ENCODE assay signal across 19 mouse cellular contexts in the genomic region with DNA sequence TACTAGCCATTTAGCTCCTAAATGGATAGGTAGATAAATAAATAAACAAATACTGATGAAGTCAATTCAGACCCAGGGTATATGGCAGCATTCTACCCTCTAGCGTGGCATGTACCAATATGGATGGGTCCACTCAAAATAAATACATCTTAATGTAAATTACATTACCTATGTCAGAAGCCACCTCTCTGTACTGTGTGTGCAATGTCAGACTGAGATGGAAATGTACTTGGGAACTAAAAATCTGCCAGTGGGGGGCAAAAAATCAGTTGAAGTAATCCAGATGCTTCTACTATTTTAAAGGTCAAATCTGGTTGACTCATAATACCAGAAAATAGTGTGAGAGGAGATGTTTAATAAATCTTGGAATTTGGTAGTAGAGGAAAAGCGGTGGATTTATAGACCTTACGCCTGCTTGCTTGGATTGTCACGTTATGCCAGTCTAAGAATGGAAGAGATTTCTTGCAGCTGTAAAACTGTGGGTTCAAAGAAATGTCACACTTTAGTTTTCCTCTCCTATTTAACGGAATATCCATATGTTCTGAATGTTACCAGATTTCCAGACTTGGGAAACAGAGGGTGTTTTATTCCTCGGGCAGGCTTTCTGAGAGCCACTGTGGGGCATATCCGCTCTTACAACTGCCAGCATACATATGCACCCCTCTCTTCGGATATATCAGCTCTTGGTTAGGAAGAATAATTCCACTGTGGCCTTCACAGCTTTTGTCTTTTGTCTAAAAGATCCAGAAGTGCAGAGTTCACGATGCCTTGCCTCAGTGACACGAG.
DNase-seq lines count a peak whose midpoint lies in the region; ATAC-seq and TF ChIP-seq lines count a peak whose summit lies in the region.
"Had no signal": no experiment of that assay in that cellular context is flagged by ENCODE, and none has a peak within 500 bp of the region (broad histone marks: within the 10 kb centered on the region; RNA-seq: fewer than 3 reads in every experiment).

No protein-coding gene starts in this region.

- H3K27ac ChIP-seq in limb, embryonic 13.5 days = no peak overlapping the region; the same call in 1 of the 2 replicates
- H3K27ac ChIP-seq: embryonic facial prominence, embryonic 13.5 days; forebrain, embryonic 12.5 days; heart, embryonic 10.5 days; hindbrain, embryonic 14.5 days had no signal

- 39% methylated on average over 10 of the region's 10 CpGs for WGBS in limb, embryonic 13.5 days

- no peaks in the 10 kb centered on the region for H3K36me3 ChIP-seq in limb, embryonic 13.5 days
- H3K36me3 ChIP-seq: embryonic facial prominence, embryonic 13.5 days; forebrain, embryonic 12.5 days; heart, embryonic 10.5 days had no signal

- H3K4me2 ChIP-seq in limb, embryonic 13.5 days (replicated peaks) = 0 out of 2 replicates have a peak overlapping the region, but pooled peaks have one; percentile 3
- H3K4me2 ChIP-seq: embryonic facial prominence, embryonic 13.5 days; forebrain, embryonic 12.5 days; hindbrain, embryonic 14.5 days had no signal

- ATAC-seq in limb, embryonic 13.5 days (ENCODE audit: low FRiP score, low read depth) = peak; percentile 82
- ATAC-seq: forebrain, embryonic 16.5 days; inflammation-experienced regulatory T-cells, adult 6 months had no signal

- DNase-seq in layer of hippocampus, adult 9-11 months = peak; percentile 17
- DNase-seq in layer of hippocampus, adult 8-10 months (ENCODE audit: low spot score in 2 of 2) = no peak
- peak; percentile 45 for DNase-seq in brain, adult 2 months (ENCODE audit: low read depth, low spot score)
- peak; percentile 50 for DNase-seq in brain, embryonic 14.5 days (ENCODE audit: low read depth)
- no peak for DNase-seq in urinary bladder, postnatal 14 days (ENCODE audit: low spot score)
- DNase-seq in layer of hippocampus, postnatal 36 days = no peak
- no peak for DNase-seq in adrenal gland, postnatal 25 days
- DNase-seq: adrenal gland, adult 8-10 months; cerebellum, adult 2 months; cerebellum, postnatal 14 days; heart, adult 18-20 months; heart, postnatal 10 days had no signal

- H3K4me1 ChIP-seq in limb, embryonic 13.5 days = peaks cover 19% of the 10 kb centered on the region
- H3K4me1 ChIP-seq: embryonic facial prominence, embryonic 13.5 days; forebrain, embryonic 12.5 days; heart, embryonic 10.5 days had no signal

- no peak for TF ChIP-seq POLR2A in brain, embryonic 14.5 days (IDR thresholded peaks at IDR 0.05; ENCODE audit: borderline replicate concordance, extremely low read depth, insufficient read depth, insufficient read length, poor library complexity, severe bottlenecking)

- no peak for TF ChIP-seq CTCF in brain, embryonic 14.5 days (IDR thresholded peaks at IDR 0.05; ENCODE audit: borderline replicate concordance, extremely low read depth, insufficient read depth, insufficient read length)

- no peak overlapping the region for H3K9ac ChIP-seq in limb, embryonic 13.5 days
- H3K9ac ChIP-seq: embryonic facial prominence, embryonic 13.5 days; forebrain, embryonic 12.5 days; hindbrain, embryonic 14.5 days had no signal

- H3K27me3 ChIP-seq in limb, embryonic 13.5 days = no peaks in the 10 kb centered on the region; the same call in 1 of the 2 replicates
- H3K27me3 ChIP-seq: embryonic facial prominence, embryonic 13.5 days; forebrain, embryonic 12.5 days had no signal

- H3K4me3 ChIP-seq in limb, embryonic 13.5 days = no peak overlapping the region
- H3K4me3 ChIP-seq: embryonic facial prominence, embryonic 13.5 days; forebrain, embryonic 12.5 days; heart, embryonic 10.5 days had no signal

- H3K9me3 ChIP-seq in limb, embryonic 13.5 days = no peaks in the 10 kb centered on the region
- H3K9me3 ChIP-seq: embryonic facial prominence, embryonic 13.5 days; forebrain, embryonic 12.5 days; heart, embryonic 10.5 days had no signal

Comparison
In these comparisons a context has a peak if more than half of its experiments do, and no peak if none do; other contexts are left out.
1. DNase-seq: peak in layer of hippocampus, adult 9-11 months (single experiment), brain, adult 2 months (single experiment) and brain, embryonic 14.5 days (single experiment); none in layer of hippocampus, adult 8-10 months (0 of 2), urinary bladder, postnatal 14 days (single experiment), layer of hippocampus, postnatal 36 days (0 of 2) and adrenal gland, postnatal 25 days (single experiment).